Mouse (Mus musculus) embryo, embryonic 11.5 days (tissue): ENCODE data around the gene Gtf2f2.
A peak's percentile ranks its signal among the peaks of the same experiment; 100 is the strongest.

Source experiments
- DNase-seq: peaks from one replicate; pipeline ENCODE4 v3.0.0-alpha.2; 2012; ENCODE audit warnings: low read depth, low spot score

The Gtf2f2 gene

GRCm38 (mm10) chr14:76010102-76011061 is at the start of gene Gtf2f2:
Gtf2f2 (minus strand) TSS chr14:76010865.
- peak; percentile 94 for DNase-seq

GRCm38 (mm10) chr14:76059441-76059840 is 48.8 kb upstream of the Gtf2f2 start:
- DNase-seq: no peak

- no peak for DNase-seq
Measured at GRCm38 (mm10) chr14:76053726-76054125, 43.1 kb upstream of the Gtf2f2 start.

GRCm38 (mm10) chr14:76051966-76052365 is 41.3 kb upstream of the Gtf2f2 start:
- DNase-seq: no peak

- no peak for DNase-seq
Measured at GRCm38 (mm10) chr14:76045767-76046166, 35.1 kb upstream of the Gtf2f2 start.

- DNase-seq: no peak
Measured at GRCm38 (mm10) chr14:76044164-76044557, 33.5 kb upstream of the Gtf2f2 start.

GRCm38 (mm10) chr14:76043251-76044163 is 32.8 kb upstream of the Gtf2f2 start:
- no peak for DNase-seq

- no peak for DNase-seq
Measured at GRCm38 (mm10) chr14:76033221-76033637, 22.6 kb upstream of the Gtf2f2 start.

- no peak for DNase-seq
Measured at GRCm38 (mm10) chr14:76032671-76033136, 22.0 kb upstream of the Gtf2f2 start.

- no peak for DNase-seq
Measured at GRCm38 (mm10) chr14:76031117-76031842, 20.6 kb upstream of the Gtf2f2 start.

- DNase-seq: no peak
Measured at GRCm38 (mm10) chr14:76024641-76025040, 14.0 kb upstream of the Gtf2f2 start.

GRCm38 (mm10) chr14:76020927-76021719 is 10.5 kb upstream of the Gtf2f2 start:
- DNase-seq: no peak

- no peak for DNase-seq
Measured at GRCm38 (mm10) chr14:76020259-76020785, 9.7 kb upstream of the Gtf2f2 start.

GRCm38 (mm10) chr14:76017785-76018490 is 7.3 kb upstream of the Gtf2f2 start:
- DNase-seq: no peak

GRCm38 (mm10) chr14:76014331-76014730 is 3.7 kb upstream of the Gtf2f2 start:
- no peak for DNase-seq

- DNase-seq: no peak
Measured at GRCm38 (mm10) chr14:76011062-76011457, 395 bp upstream of the Gtf2f2 start.

- DNase-seq: no peak
Measured at GRCm38 (mm10) chr14:76009185-76009584, 1.5 kb downstream of the Gtf2f2 start.

GRCm38 (mm10) chr14:76008174-76008573 is 2.5 kb downstream of the Gtf2f2 start:
- DNase-seq: no peak

- no peak for DNase-seq
Measured at GRCm38 (mm10) chr14:76005011-76005410, 5.7 kb downstream of the Gtf2f2 start.

GRCm38 (mm10) chr14:76001781-76002180 is 8.9 kb downstream of the Gtf2f2 start:
- DNase-seq: no peak
